Mouse (Mus musculus): ENCODE data around the gene Cdk5r1.

The Cdk5r1 gene

GRCm38 (mm10) chr11:80481409-80482050 is 4.7 kb downstream of the Cdk5r1 start:
- no peak for ATAC-seq (ENCODE audit: low TSS enrichment)

DNA sequence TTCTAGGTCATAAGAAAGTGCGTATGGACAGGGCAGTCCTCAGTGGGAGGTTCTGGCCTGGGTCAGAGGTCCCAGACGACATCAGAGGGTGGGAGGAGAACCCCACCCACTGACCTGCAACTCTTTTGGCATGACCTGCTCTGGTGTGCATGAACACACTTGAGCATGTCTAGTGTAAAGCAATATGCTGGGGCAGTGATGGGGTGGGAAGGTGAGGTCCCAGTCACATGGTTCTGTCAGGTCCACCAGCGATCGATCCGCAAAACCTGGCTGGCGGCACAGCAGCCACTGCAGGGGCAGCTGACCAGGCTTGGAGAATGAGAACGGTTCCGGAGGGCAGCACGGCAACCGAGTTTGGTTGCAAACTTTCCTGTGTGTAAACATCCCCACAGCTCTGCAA is 5.5 kb downstream of the Cdk5r1 start:
- ATAC-seq (ENCODE audit: low TSS enrichment) = no peak

GRCm38 (mm10) chr11:80482921-80483320 is 6.1 kb downstream of the Cdk5r1 start:
- ATAC-seq (ENCODE audit: low TSS enrichment) = no peak

- no peak for ATAC-seq (ENCODE audit: low TSS enrichment)
Measured at GRCm38 (mm10) chr11:80483536-80484067, 6.8 kb downstream of the Cdk5r1 start.

GRCm38 (mm10) chr11:80484191-80484791 is 7.5 kb downstream of the Cdk5r1 start:
- peak; percentile 54 for ATAC-seq (ENCODE audit: low TSS enrichment)

- ATAC-seq (ENCODE audit: low TSS enrichment) = peak; percentile 39
Measured at GRCm38 (mm10) chr11:80485120-80485551, 8.3 kb downstream of the Cdk5r1 start.

GRCm38 (mm10) chr11:80485622-80486206 is 8.9 kb downstream of the Cdk5r1 start:
- no peak for ATAC-seq (ENCODE audit: low TSS enrichment)

DNA sequence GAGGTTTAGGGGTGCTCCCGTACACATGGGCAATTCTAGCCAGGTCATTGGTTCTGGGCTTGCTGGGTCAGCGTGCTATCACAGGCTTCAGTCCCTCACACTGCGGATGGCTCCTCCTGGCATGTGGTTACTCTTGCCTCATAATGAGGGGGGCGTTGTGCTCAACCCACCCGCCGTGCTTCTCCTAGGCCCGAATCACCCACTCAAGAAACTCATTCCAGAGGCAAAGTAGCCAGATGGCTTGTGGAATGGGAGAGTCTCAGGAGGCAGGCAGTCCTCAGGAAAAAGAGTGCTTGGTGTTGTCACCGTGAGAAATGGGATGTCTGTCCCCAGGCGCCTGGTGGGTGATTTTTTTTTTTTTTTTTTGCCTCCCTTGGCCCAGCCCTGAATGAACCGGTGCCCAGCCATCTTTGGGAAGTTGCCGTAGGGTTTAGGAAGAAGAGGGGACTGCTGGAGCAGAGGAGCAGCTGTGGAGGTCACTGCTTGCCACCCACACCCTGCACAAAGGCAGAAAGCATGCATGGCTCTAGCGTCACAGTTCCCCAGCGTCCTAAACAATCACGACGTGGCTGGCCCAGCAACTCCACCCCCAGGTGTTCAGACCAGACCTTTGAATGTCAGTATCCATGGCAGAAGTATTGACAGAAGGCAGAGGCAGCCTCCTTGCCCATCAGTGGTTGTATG is 11.2 kb downstream of the Cdk5r1 start:
- peak; percentile 11; the same call in 1 of the 2 replicates for ATAC-seq (ENCODE audit: low TSS enrichment)

DNA sequence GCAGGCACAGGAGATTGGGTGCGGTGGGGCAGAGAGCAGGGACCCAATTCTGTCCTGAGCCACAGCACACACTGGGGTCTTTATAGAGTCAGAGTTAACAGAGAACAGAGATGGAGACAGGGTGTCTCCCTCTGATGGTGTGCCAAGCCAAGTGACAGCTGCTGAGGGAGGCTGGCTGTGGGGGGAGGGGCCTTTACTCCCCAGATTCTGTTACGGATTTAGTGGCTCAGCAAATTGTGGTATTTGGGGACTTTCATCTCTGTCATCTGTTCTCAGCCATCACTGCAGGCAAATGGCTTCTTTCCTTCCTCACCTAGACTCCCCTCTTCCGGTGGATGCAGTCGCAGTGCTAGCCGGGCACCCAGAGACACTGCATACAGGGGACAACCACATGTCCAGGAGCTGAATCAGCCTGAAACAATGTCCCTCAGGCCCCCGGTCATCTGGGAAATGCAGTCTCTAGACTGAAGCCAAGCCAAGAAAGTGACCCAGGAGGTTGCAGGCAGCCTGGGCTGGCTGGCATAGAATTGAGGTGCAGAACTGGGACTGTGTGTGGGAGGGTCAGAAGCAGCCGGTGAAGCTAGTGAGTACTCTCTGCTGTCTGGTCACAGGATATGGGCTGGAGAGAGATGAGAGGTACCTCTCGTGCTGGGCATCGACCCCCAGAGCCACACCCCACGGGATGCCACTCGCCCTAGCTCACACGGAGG is 12.5 kb downstream of the Cdk5r1 start:
- ATAC-seq (ENCODE audit: low TSS enrichment) = peak; percentile 8; the same call in 1 of the 2 replicates

- no peak for ATAC-seq (ENCODE audit: low TSS enrichment)
Measured at GRCm38 (mm10) chr11:80489882-80490196, 13.0 kb downstream of the Cdk5r1 start.

GRCm38 (mm10) chr11:80490831-80491230 is 14.0 kb downstream of the Cdk5r1 start:
- no peak for ATAC-seq (ENCODE audit: low TSS enrichment)

DNA sequence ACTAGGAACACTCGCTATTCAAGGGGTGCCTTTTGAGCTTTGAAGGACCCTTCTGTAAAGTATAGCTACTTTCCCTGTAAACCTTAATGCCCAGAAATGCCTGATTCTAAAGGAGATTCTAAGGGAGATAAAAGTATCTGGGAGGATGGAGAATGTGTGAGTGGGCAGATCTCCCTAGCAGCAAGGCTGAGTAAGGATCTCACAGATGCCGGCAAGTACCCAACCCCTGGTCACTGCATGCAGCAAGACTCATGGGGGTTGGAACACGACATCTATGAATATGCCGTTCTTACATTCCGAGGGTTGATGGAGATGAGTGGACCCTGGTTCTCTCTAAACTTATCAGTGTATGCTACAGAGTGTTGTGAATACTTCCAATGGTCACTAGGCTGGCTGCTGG is 16.4 kb downstream of the Cdk5r1 start:
- no peak for ATAC-seq (ENCODE audit: low TSS enrichment)

DNA sequence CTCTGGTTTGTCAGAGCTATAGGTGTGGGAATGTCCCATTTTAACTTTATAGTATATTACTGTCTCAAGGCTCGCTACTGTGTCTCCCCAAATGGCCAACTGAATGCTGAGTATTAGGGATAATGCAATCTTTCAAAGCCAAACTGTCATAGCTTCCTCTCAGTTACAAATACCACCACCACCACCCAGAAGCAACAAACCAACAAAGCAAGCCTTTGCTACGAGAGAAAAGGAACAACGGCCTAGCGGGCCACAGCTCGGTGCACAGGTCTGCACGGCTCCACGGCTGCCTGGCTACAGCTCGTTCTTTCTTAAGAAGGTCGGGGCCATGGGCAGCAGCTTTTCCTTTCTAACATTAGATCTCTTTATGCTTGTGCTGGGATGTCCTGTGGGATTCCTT is 18.0 kb downstream of the Cdk5r1 start:
- ATAC-seq (ENCODE audit: low TSS enrichment) = no peak

- ATAC-seq (ENCODE audit: low TSS enrichment) = no peak
Measured at GRCm38 (mm10) chr11:80495972-80496371, 19.1 kb downstream of the Cdk5r1 start.

DNA sequence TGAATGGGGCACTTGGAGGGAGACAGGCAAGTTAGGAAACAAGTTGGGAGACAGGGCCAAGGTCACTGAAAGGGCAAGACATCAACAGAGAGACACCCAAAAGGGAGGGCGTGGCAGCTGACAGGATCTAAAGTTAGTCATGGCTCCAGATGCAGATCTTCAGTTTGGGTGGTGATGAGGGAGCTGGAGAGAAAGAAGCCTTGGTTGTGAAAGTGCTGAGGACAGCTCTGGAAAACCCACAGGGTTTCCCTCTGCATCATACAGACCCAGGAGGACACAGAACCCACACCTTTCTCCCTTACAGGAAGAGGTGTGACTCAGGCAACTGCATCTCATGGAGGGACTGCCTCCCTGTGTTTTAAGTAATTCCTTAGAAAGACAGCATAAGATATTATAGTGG is 19.8 kb downstream of the Cdk5r1 start:
- ATAC-seq (ENCODE audit: low TSS enrichment) = no peak

DNA sequence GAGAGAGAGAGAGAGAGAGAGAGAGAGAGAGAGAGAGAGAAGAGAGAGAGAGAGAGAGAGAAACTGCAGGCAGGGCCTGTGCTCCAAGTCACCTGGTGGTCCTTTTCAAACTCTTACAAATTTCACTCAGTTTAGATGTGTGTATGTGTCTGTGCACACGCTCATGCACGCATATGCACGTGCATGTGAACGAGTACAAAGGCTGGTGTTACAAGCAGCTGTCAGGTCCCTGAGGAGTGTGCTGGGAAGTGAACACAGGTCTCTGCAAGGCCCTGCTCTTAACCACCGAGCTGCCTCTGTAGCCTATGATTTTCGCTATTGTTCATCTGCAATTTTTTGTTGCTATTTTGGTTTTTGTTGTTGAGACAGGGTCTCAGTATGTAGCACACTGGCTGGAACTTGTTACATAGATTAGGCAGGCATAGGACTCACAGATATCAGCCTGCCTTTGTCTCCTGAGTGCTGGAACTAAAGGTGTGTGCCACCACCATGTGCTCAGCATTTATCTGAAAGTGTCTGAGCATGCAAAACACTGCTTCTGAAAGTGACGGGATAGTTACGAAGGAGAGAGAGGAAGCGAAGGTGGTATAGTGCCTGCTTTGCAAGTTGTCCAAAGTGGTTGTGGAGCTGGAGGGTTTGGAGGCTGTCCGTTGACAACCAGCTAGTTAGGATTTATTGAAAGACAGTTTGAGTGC is 20.5 kb downstream of the Cdk5r1 start:
- ATAC-seq (ENCODE audit: low TSS enrichment) = no peak

GRCm38 (mm10) chr11:80498328-80499070 is 21.7 kb downstream of the Cdk5r1 start:
- ATAC-seq (ENCODE audit: low TSS enrichment) = peak; percentile 17; the same call in 1 of the 2 replicates

DNA sequence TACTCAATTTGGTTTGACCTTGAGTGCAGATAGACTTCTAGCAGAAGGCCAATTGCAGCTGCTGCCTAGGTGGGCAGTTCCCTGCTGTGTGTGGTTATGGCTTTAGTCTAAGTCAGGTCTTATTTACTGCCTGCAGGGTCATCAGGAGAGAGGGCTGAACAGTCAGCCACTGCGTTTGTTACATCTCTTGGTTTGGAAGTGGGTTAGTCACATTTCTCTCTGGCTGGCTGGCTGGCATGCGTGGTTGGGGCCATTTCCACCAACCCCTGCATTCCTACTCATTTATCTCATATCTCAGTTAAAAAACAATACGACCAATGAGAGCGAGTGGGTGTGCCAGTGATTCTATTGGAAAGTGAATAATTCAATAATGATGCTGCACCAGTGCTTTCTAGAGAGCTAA is 22.7 kb downstream of the Cdk5r1 start:
- no peak for ATAC-seq (ENCODE audit: low TSS enrichment)

DNA sequence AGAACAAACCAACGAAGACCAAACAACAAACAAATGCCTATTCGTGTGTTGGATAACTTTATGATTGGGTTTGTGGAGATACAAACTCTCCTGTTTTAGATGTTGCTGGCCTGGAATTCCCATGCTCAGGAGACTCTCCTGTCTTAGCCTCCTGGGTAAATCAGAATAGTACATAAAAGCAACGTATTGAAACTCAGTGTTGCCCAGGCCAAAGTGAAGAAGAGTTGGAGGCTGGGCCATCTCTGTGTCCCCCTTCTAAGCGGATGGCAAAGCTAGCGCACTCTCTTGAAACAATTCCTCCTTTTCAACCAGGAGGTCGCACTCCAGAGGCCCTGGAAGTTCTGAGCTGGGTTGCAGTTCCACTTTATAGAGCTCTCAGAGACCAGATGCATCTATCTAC is 26.5 kb downstream of the Cdk5r1 start:
- ATAC-seq (ENCODE audit: low TSS enrichment) = no peak

DNA sequence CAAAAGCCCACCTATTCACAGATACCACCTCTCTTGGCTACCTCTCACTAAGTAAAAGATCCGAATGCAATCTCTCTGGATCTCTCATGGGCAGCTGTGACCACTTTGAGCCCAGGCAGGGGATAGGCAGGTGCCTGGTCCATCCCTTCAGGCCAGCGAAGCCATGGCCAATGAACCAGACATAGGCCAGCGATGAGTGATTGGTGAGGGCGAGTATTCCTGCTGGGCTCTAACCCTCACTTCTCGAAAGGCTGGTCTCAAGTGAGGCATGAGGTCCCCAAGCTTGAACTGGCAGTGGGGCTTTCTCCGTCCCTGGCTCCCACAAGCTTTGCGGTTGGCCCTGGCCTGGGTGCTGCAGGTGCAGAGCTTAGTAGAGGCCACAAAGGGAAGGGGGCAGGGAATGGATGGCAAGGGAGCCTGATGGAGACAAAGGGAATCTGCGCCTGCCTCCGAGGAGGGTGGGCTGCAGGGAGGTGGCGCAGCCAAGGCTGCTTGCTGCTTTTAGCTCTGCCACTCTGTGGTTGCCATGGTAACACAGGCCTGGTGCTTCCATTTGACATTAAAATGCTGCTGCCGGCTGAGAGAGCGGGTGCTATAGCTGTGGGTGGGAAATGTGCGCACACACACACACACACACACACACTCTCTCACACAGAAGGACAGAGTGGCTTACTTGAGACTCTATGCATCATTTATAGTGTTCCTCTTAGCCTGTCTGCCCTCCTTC is 27.1 kb downstream of the Cdk5r1 start:
- peak; percentile 78 for ATAC-seq (ENCODE audit: low TSS enrichment)

Data from frontal cortex, adult (tissue).